Mouse (Mus musculus): ENCODE measurements around the gene Map4k3.

GRCm38 (mm10) chr17:80721670-80722069 lies 6.6 kb downstream of the Map4k3 start:
- TF ChIP-seq CTCF (IDR thresholded peaks at IDR 0.05; ENCODE audit: extremely low read depth, insufficient read depth, low read length) = no peak
- no peak for TF ChIP-seq POLR2A (IDR thresholded peaks at IDR 0.05; ENCODE audit: extremely low read depth, insufficient read depth, low read length)

Data from cortical plate, adult 2 months (tissue).